Mouse (Mus musculus) MEL (cell line): ENCODE measurements around the gene Nrn1. TPM values are rescaled to one million over a fixed set of nuclear protein-coding genes. Genes with fewer than 3 reads are reported as not detected.

Source experiments
- DNase-seq: peaks from one replicate; pipeline ENCODE4 v3.0.0; 2011; ENCODE audit warnings: low read depth, low spot score
- H3K27ac ChIP-seq: 2 replicates; pipeline ENCODE4 v1.5.1; 2012; ENCODE audit warnings: low read depth, mild to moderate bottlenecking, control low read depth, low read length, moderate library complexity; ENCODE audit not compliant: control insufficient read depth
- H3K27me3 ChIP-seq, 2 experiments: fragments of 150-350 bp in 1 of 2; sonication (generic) in 1 of 2; 2 replicates each; pipeline ENCODE4 v1.6.1; 2012; ENCODE audit warnings: low read length in 2 of 2, mild to moderate bottlenecking in 2 of 2, improper control_type of control experiment in 1 of 2, moderate library complexity in 1 of 2; ENCODE audit not compliant: insufficient read depth in 2 of 2, control insufficient read depth in 1 of 2
- H3K36me3 ChIP-seq, 2 experiments: 2 replicates each; pipeline ENCODE4 v1.6.1; 2012 to 2014; ENCODE audit warnings: low read length in 2 of 2, improper control_type of control experiment in 1 of 2, inconsistent platforms in 1 of 2, mild to moderate bottlenecking in 1 of 2; ENCODE audit not compliant: insufficient read depth in 2 of 2, control insufficient read depth in 1 of 2
- H3K4me1 ChIP-seq, 2 experiments: fragments of 150-350 bp in 1 of 2; sonication (generic) in 1 of 2; 2 replicates each; pipeline ENCODE4 v1.6.1; 2012; ENCODE audit warnings: low read length in 2 of 2, improper control_type of control experiment in 1 of 2, mild to moderate bottlenecking in 1 of 2; ENCODE audit not compliant: insufficient read depth in 2 of 2, control insufficient read depth in 1 of 2
- H3K4me3 ChIP-seq, 2 experiments: fragments of 150-350 bp in 1 of 2; sonication (generic) in 1 of 2; 2 replicates each; pipeline ENCODE4 v1.5.1; 2012; ENCODE audit warnings: low read depth in 2 of 2, low read length in 2 of 2, mild to moderate bottlenecking in 2 of 2, moderate library complexity in 2 of 2, control low read depth in 1 of 2, improper control_type of control experiment in 1 of 2; ENCODE audit not compliant: control insufficient read depth in 1 of 2, insufficient read depth in 1 of 2
- H3K79me2 ChIP-seq: 2 replicates; pipeline ENCODE4 v1.6.1; 2012; ENCODE audit warnings: mild to moderate bottlenecking, low read length, moderate library complexity; ENCODE audit not compliant: control insufficient read depth, poor library complexity, insufficient read depth
- H3K9ac ChIP-seq: 2 replicates; pipeline ENCODE4 v1.6.1; 2012; ENCODE audit warnings: low read depth, mild to moderate bottlenecking, control low read depth, low read length, moderate library complexity; ENCODE audit not compliant: control insufficient read depth, poor library complexity, severe bottlenecking
- H3K9me3 ChIP-seq: fragments of 150-350 bp; sonication (generic); replicated peaks from 2 replicates; pipeline ENCODE4 v1.6.1; 2012; ENCODE audit warnings: mild to moderate bottlenecking, low read length, improper control_type of control experiment, moderate library complexity; ENCODE audit not compliant: insufficient read depth
- CHD2 ChIP-seq: IDR thresholded peaks from 2 replicates; pipeline ENCODE4 v1.6.1; 2011; ENCODE audit warnings: low read length, improper control_type of control experiment
- E2F4 ChIP-seq: IDR thresholded peaks from 2 replicates; pipeline ENCODE4 v1.6.1; 2011; ENCODE audit warnings: low read depth, low read length, improper control_type of control experiment, borderline replicate concordance
- EP300 ChIP-seq, 2 experiments: IDR thresholded peaks; 2 replicates each; pipeline ENCODE4 v1.6.1; 2011; ENCODE audit warnings: improper control_type of control experiment in 2 of 2, low read length in 2 of 2, low read depth in 1 of 2, mild to moderate bottlenecking in 1 of 2
- GATA1 ChIP-seq: IDR thresholded peaks from 2 replicates; pipeline ENCODE4 v1.6.1; 2011; ENCODE audit warnings: low read depth, low read length, improper control_type of control experiment
- JUND ChIP-seq: IDR thresholded peaks from 2 replicates; pipeline ENCODE4 v1.6.1; 2011; ENCODE audit warnings: low read depth, mild to moderate bottlenecking, improper control_type of control experiment, low read length
- MAZ ChIP-seq: IDR thresholded peaks from 2 replicates; pipeline ENCODE4 v1.6.1; 2012; ENCODE audit warnings: low read depth, mild to moderate bottlenecking, inconsistent platforms, low read length, improper control_type of control experiment
- POLR2AphosphoS2 ChIP-seq: IDR thresholded peaks from 2 replicates; pipeline ENCODE4 v1.6.1; 2011; ENCODE audit warnings: low read length, improper control_type of control experiment
- RAD21 ChIP-seq: IDR thresholded peaks from 2 replicates; pipeline ENCODE4 v1.6.1; 2011; ENCODE audit warnings: mild to moderate bottlenecking, low read depth, low read length, improper control_type of control experiment
- SIN3A ChIP-seq: IDR thresholded peaks from 2 replicates; pipeline ENCODE4 v1.6.1; 2012; ENCODE audit warnings: low read length, improper control_type of control experiment, inconsistent platforms
- TAL1 ChIP-seq: IDR thresholded peaks from 2 replicates; pipeline ENCODE4 v1.6.1; 2012; ENCODE audit warnings: mild to moderate bottlenecking, inconsistent platforms, low read length, moderate library complexity, mixed read lengths
- TBP ChIP-seq: IDR thresholded peaks from 2 replicates; pipeline ENCODE4 v1.8.0; 2011; ENCODE audit warnings: low read depth, low read length, improper control_type of control experiment
- UBTF ChIP-seq: IDR thresholded peaks from 2 replicates; pipeline ENCODE4 v1.6.1; 2012; ENCODE audit warnings: low read depth, mild to moderate bottlenecking, inconsistent platforms, low read length, improper control_type of control experiment, moderate library complexity, borderline replicate concordance; ENCODE audit not compliant: insufficient read depth
- USF1 ChIP-seq: IDR thresholded peaks from 2 replicates; pipeline ENCODE4 v1.6.1; 2014; ENCODE audit warnings: low read depth, mild to moderate bottlenecking, inconsistent platforms, low read length, improper control_type of control experiment, moderate library complexity
- polyA plus RNA-seq, 2 experiments: library from polyadenylated mRNA; stranded (reverse) in 1 of 2; unstranded in 1 of 2; fragments of >175 nt in 1 of 2; fragments of >200 nt in 1 of 2; gene quantifications; 2 replicates each; pipeline versions ENCODE4 v1.2.1 to v1.2.4; 2012; ENCODE audit warnings: low replicate concordance in 2 of 2, low read depth in 1 of 2; ENCODE audit not compliant: insufficient read length in 2 of 2, insufficient read depth in 1 of 2, missing spikeins in 1 of 2
- total RNA-seq: library from RNA; depleted of rRNA; stranded (reverse); fragments of 300-350 nt; gene quantifications from 2 replicates; pipeline ENCODE4 v1.2.3, GENCODE M21; 2012

Nrn1 gene
- total and polyA plus RNA-seq, 3 experiments: not detected

DNA sequence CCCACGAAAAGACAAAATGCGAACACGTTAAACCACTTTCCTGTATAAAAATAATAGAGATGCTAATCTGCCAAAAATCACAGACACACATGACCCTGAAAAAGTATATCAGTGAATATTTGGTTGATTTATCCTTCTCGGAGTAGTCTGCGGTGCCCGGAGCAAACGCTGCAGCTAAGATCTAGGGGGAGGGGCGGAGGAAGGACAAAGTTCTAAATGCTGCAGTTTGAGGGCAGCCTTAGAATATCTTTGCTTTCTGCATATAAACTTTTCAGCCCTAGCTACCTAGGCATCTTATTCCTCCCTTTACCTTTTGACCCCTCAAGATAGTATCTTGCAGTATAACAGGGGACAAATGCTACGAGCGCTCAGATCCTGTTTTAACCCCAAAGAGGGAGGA lies 1.4 kb downstream of the Nrn1 start:
- no peaks in the 10 kb centered on the region for H3K4me1 ChIP-seq
- H3K27me3 ChIP-seq: no peaks in the 10 kb centered on the region
- TF ChIP-seq UBTF (no peak), USF1 (no peak), SIN3A (no peak), MAZ (no peak), TAL1 (no peak), EP300 (IDR thresholded peaks at IDR 0.05; ENCODE audit: low read depth in 1 of 2, low read length in 2 of 2) (no peak), E2F4 (no peak), JUND (no peak)
- TF ChIP-seq, all 39 proteins: peak for 0
- no peaks in the 10 kb centered on the region for H3K36me3 ChIP-seq
- DNase-seq: no peak
- no peak overlapping the region for H3K4me3 ChIP-seq
- no peaks in the 10 kb centered on the region for H3K79me2 ChIP-seq
- H3K27ac ChIP-seq: no peak overlapping the region
- no peaks in the 10 kb centered on the region for H3K9me3 ChIP-seq
- H3K9ac ChIP-seq: no peak overlapping the region

GRCm38 (mm10) chr13:36732891-36733490 lies 1.9 kb downstream of the Nrn1 start:
- Histone ChIP-seq H3K27me3 (no peaks in the 10 kb centered on the region), H3K4me3 (no peak overlapping the region)
- no peak for TF ChIP-seq POLR2AphosphoS2
- TF ChIP-seq SIN3A: no peak
- no peak for TF ChIP-seq CHD2
- TF ChIP-seq USF1: no peak
- TF ChIP-seq GATA1: no peak
- TF ChIP-seq RAD21: no peak

DNA sequence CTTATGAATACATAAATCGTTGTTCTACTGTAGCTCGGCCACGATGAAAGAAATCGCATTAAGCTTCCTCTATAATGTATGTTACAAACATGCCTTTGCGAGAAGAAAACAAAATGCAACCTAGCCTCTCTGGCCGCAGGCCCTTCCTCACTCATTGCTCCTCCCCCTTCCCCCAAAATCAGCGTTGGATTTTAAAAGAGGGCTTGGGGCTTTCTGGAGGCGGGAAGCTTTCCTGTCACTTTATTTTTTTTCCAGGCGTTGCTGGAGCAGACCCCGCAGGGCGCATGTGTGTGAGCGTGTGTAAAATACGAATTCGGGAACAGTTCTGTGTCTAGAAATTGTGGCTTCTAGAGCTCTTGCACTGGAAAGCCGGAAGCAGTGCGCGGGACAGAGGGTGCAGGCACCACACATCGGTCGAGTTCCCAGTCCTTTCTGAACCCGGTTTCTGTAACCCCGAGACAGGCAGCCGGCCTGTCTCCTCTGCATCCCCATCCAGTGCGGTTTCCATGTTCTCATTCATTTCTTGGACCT lies 2.9 kb downstream of the Nrn1 start:
- no peaks in the 10 kb centered on the region for H3K9me3 ChIP-seq

More at GRCm38 (mm10) chr13:36732891-36733490, 1.9 kb downstream of the Nrn1 start:
- Histone ChIP-seq H3K36me3 (no peaks in the 10 kb centered on the region), H3K9me3 (no peaks in the 10 kb centered on the region), H3K9ac (no peak overlapping the region), H3K4me1 (no peaks in the 10 kb centered on the region), H3K27ac (no peak overlapping the region), H3K79me2 (no peaks in the 10 kb centered on the region)
- no peak for DNase-seq

More for the DNA sequence above, 2.9 kb downstream of the Nrn1 start:
- no peak overlapping the region for H3K27ac ChIP-seq
- no peaks in the 10 kb centered on the region for H3K4me1 ChIP-seq
- no peak overlapping the region for H3K4me3 ChIP-seq
- DNase-seq: no peak
- no peaks in the 10 kb centered on the region for H3K36me3 ChIP-seq
- no peak overlapping the region for H3K9ac ChIP-seq
- no peaks in the 10 kb centered on the region for H3K79me2 ChIP-seq
- TF ChIP-seq TBP: no peak
- TF ChIP-seq, all 39 proteins: peak for 0
- H3K27me3 ChIP-seq: no peaks in the 10 kb centered on the region
